ENCODE assay signal across 8 mouse cellular contexts in the genomic region with DNA sequence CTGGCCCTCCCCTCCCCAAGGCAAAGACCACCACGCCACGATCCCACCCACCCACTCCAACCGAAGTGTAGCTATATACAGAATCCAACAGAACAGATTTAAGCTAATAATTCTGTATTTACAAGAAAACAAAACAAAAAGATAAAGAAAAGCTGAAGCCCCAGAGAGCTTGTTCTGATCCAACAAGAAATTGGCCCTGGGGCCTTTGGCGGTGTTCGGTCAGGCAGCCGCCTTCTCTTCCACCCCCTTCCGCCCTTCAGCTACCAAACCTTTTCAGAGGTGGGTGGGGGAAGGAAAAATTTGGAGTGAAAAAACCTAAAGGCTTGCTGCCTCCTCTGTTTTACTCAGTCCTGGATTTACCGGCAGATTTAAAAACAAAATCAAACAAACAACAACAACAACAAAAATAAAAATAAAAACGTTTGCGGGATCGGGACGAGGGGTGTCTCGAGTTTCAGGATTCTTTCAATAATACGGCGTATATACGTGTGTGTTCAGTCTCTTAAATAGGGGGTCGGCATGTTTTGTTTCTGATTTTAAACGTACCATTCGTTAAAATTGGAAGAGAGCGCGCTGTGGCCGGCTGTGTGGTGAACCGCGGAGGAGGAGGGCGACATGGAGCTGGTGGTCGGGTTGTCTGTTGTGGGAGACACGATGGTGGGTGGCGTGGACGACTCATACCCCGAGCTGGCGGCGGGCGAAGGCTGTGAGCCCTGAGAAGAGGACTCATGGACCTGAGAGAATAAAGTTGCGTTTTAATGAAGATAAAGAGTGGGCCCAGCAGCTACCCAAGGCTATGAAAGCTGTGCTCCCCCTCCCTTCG. TPM values are rescaled to one million over a fixed set of nuclear protein-coding genes. Genes with fewer than 3 reads are reported as not detected.
A peak's percentile ranks its signal among the peaks of the same experiment; 100 is the strongest.
DNase-seq lines count a peak whose midpoint lies in the region; ATAC-seq lines count a peak whose summit lies in the region.
"Had no signal": no experiment of that assay in that cellular context is flagged by ENCODE, and none has a peak within 500 bp of the region (broad histone marks: within the 10 kb centered on the region; RNA-seq: fewer than 3 reads in every experiment).

No protein-coding gene starts in this region.

- H3K4me2 ChIP-seq in liver, embryonic 12.5 days: no peak overlapping the region

- no peak for ATAC-seq in megakaryocyte, adult 5-6 weeks (ENCODE audit: poor library complexity, severe bottlenecking)
- no peak for ATAC-seq in liver, embryonic 12.5 days

- H3K27me3 ChIP-seq in megakaryocyte, embryonic 14.5 days (replicated peaks): peaks cover 91% of the 10 kb centered on the region
- H3K27me3 ChIP-seq in forebrain, embryonic 10.5 days (ENCODE audit: poor library complexity, severe bottlenecking): peaks cover 100% of the 10 kb centered on the region
- peaks cover 85% of the 10 kb centered on the region for H3K27me3 ChIP-seq in liver, embryonic 12.5 days (replicated peaks)

- H3K9ac ChIP-seq in liver, embryonic 12.5 days: no peak overlapping the region
- H3K9ac ChIP-seq: liver, embryonic 14.5 days had no signal

- WGBS in forebrain, embryonic 10.5 days: 0% methylated on average over 35 of the region's 35 CpGs
- WGBS in liver, embryonic 12.5 days (ENCODE audit: insufficient replicate concordance): 3% methylated on average over 35 of the region's 35 CpGs

- peaks cover 30% of the 10 kb centered on the region for H3K9me3 ChIP-seq in megakaryocyte, embryonic 14.5 days
- no peaks in the 10 kb centered on the region for H3K9me3 ChIP-seq in forebrain, embryonic 10.5 days
- H3K9me3 ChIP-seq in liver, embryonic 12.5 days (replicated peaks): no peaks in the 10 kb centered on the region

- peak overlapping the region; percentile 98 for H3K27ac ChIP-seq in forebrain, embryonic 10.5 days
- no peak overlapping the region for H3K27ac ChIP-seq in liver, embryonic 12.5 days
- H3K27ac ChIP-seq: liver, embryonic 14.5 days had no signal

- peaks cover 37% of the 10 kb centered on the region for H3K4me1 ChIP-seq in megakaryocyte, embryonic 14.5 days
- peaks cover 54% of the 10 kb centered on the region for H3K4me1 ChIP-seq in forebrain, embryonic 10.5 days
- H3K4me1 ChIP-seq in liver, embryonic 12.5 days: peaks cover 10% of the 10 kb centered on the region; the same call in 1 of the 2 replicates

- H3K4me3 ChIP-seq in megakaryocyte, embryonic 14.5 days (replicated peaks): peak overlapping the region; percentile 91
- H3K4me3 ChIP-seq in forebrain, embryonic 10.5 days: peak overlapping the region; percentile 85
- peak overlapping the region; percentile 35; the same call in 1 of the 2 replicates for H3K4me3 ChIP-seq in liver, embryonic 12.5 days

- H3K36me3 ChIP-seq in megakaryocyte, embryonic 14.5 days (replicated peaks; ENCODE audit: low read length): no peaks in the 10 kb centered on the region
- H3K36me3 ChIP-seq in forebrain, embryonic 10.5 days (replicated peaks): peaks cover 43% of the 10 kb centered on the region
- no peaks in the 10 kb centered on the region for H3K36me3 ChIP-seq in liver, embryonic 12.5 days

- peak; percentile 44 for DNase-seq in forebrain, embryonic 10.5 days (ENCODE audit: extremely low spot score, low spot score)
- no peak for DNase-seq in B cell, adult 2 months
- DNase-seq in urinary bladder, postnatal 14 days (ENCODE audit: low spot score): no peak
- no peak for DNase-seq in thymus, postnatal 4 days

RNA-seq across cellular contexts. Expression of a gene that starts 1.0 kb away (rescaled TPM):
- 2.3 TPM in 1 of 2 replicates, not detected in the other for polyA plus RNA-seq in megakaryocyte, embryonic 14.5 days (2012; ENCODE audit: insufficient read depth, low replicate concordance)
- not detected in 2 replicates for total RNA-seq in megakaryocyte, adult 5-6 weeks (2015)
- total RNA-seq in megakaryocyte, adult 5-6 weeks (2017): not detected in 2 replicates
- polyA plus RNA-seq in forebrain, embryonic 10.5 days (2016; fragmentation: Nextera tagmentation; extraction: Ambion mirVana): 24.8 and 41.8 TPM in 2 replicates
- polyA plus RNA-seq in liver, embryonic 12.5 days (2016; fragmentation: Nextera tagmentation; extraction: Ambion mirVana): not detected in 2 replicates

RNA-seq across cellular contexts. Expression of a gene that starts 4.4 kb away (rescaled TPM):
- polyA plus RNA-seq in megakaryocyte, embryonic 14.5 days (2012; ENCODE audit: insufficient read depth, low replicate concordance): not detected in 2 replicates
- not detected in 2 replicates for total RNA-seq in megakaryocyte, adult 5-6 weeks (2015)
- not detected in 2 replicates for total RNA-seq in megakaryocyte, adult 5-6 weeks (2017)
- polyA plus RNA-seq in forebrain, embryonic 10.5 days (2016; fragmentation: Nextera tagmentation; extraction: Ambion mirVana): 6.2 and 8.9 TPM in 2 replicates
- not detected in 2 replicates for polyA plus RNA-seq in liver, embryonic 12.5 days (2016; fragmentation: Nextera tagmentation; extraction: Ambion mirVana)

Comparison
In these comparisons a context has a peak if more than half of its experiments do, and no peak if none do; other contexts are left out.
1. H3K4me3 ChIP-seq: peak in every context shown above with its lines; median percentile 91 in megakaryocyte, embryonic 14.5 days; 85 in forebrain, embryonic 10.5 days; 35 in liver, embryonic 12.5 days.